Mouse (Mus musculus) colon, adult 2 months (tissue): Measurements from ENCODE around the gene Bgn. TPM values are rescaled to one million over a fixed set of nuclear protein-coding genes. Genes with fewer than 3 reads are reported as not detected.

Source experiments
- polyA plus RNA-seq: library from polyadenylated mRNA; depleted of rRNA; stranded (reverse); fragments of >200 nt; gene quantifications from 2 replicates; pipeline ENCODE4 v1.2.3, GENCODE M21; 2012; rRNA removed

Bgn gene
- polyA plus RNA-seq = 151 and 173 TPM in 2 replicates

DNA sequence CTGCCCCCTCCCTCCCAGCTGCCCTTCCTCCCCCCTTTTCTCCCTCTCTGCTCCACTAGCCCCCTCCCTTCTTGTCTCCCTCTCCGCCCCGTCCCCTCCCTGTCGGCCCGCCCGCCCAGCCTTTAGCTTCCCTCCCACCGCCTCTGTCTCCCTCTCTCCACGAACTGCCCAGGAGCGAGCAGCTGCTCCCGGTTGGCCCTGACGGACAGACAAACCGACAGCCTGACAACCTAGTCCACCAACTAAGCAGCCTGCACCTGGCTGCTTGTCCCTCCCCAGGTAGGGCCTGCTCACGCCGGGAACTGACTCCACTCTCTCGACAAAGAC is at the start of gene Bgn:
TSS of gene Bgn (plus strand) at position 119 of the 327 bp plus-strand sequence.

GRCm38 (mm10) chrX:73435252-73435651 is 48.1 kb upstream of the Bgn start, which contains the start of gene Trex2:
TSS of gene Trex2 (minus strand) at chrX:73435344.

DNA sequence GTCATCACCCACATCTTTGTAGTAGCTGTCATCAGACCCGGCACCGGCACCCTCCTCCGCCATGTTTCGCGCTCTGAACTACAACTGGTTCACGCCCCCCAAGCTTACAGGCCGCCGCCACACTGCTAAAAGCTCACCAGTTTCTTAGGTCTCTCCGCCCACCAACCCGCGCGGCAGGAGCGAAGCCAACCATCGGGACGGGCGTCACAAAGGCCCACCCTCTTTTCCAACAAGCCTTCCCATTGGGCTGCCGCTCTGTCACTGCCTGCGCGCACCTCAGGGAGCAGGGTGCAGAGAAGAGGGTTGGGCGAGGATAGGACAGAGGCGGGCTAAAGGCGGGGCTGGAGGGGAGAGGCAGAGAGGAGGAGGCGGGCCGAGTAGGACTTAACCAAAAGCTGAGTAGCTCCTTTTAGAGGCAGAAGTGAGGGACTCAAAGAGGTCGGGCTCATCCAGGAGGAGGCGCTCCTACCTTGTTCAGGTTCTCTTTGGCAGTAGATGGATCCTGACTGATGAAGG is 24.5 kb upstream of the Bgn start, which contains the start of gene Haus7:
TSS of gene Haus7 (minus strand) at position 168 of the 516 bp plus-strand sequence.

Other genes starting within 250 kb of the Bgn start
- gene Xlr4c, start 240.5 kb upstream of the Bgn start, polyA plus RNA-seq = not detected in 2 replicates
- not detected in 2 replicates for gene Xlr3c, start 218.2 kb upstream of the Bgn start, polyA plus RNA-seq
- gene Xlr5a, start 190.6 kb upstream of the Bgn start, polyA plus RNA-seq = not detected in 2 replicates
- gene Xlr5c, start 190.6 kb upstream of the Bgn start, polyA plus RNA-seq = not detected in 2 replicates
- gene Gm45015, start 146.8 kb upstream of the Bgn start, polyA plus RNA-seq = not detected in 2 replicates
- gene Zfp275, start 141.0 kb upstream of the Bgn start, polyA plus RNA-seq = 5.3 and 6.1 TPM in 2 replicates
- gene Gm18336, start 84.9 kb upstream of the Bgn start, polyA plus RNA-seq = not detected in 2 replicates
- 0.14 and 0.17 TPM in 2 replicates for gene Zfp92, start 72.5 kb upstream of the Bgn start, polyA plus RNA-seq
- 0.19 and 0.22 TPM in 2 replicates for gene Trex2, start 48.3 kb upstream of the Bgn start, polyA plus RNA-seq
- 8.2 and 9.0 TPM in 2 replicates for gene Haus7, start 24.6 kb upstream of the Bgn start, polyA plus RNA-seq
- 0.23 and 0.52 TPM in 2 replicates for gene Atp2b3, start 19.5 kb downstream of the Bgn start, polyA plus RNA-seq
- 0.45 and 0.60 TPM in 2 replicates for gene Dusp9, start 155.8 kb downstream of the Bgn start, polyA plus RNA-seq
- 11.9 and 12.3 TPM in 2 replicates for gene Pnck, start 176.5 kb downstream of the Bgn start, polyA plus RNA-seq
- gene Slc6a8, start 189.5 kb downstream of the Bgn start, polyA plus RNA-seq = 338 and 507 TPM in 2 replicates
- gene Bcap31, start 232.6 kb downstream of the Bgn start, polyA plus RNA-seq = 30.8 and 33.1 TPM in 2 replicates
- gene Abcd1, start 233.0 kb downstream of the Bgn start, polyA plus RNA-seq = 34.5 and 35.6 TPM in 2 replicates